Mouse (Mus musculus) Patski (cell line): Measurements from ENCODE around the gene Prdm10. TPM values are rescaled to one million over a fixed set of nuclear protein-coding genes. Genes with fewer than 3 reads are reported as not detected.
A peak's percentile ranks its signal among the peaks of the same experiment; 100 is the strongest.

ENCODE experiments used
- ATAC-seq: fragments of 100-300 bp; one replicate; pipeline ENCODE4 v1.8.0; 2021
- CTCF ChIA-PET: fragments of 350-600 bp; sonication (Branson Sonifier 250); formaldehyde crosslinking; loops from one replicate; lab custom pipeline; 2022; ENCODE audit warnings: inconsistent platforms; lab: Charles Lee
- POLR2A ChIA-PET: fragments of 350-600 bp; sonication (Branson Sonifier 250); formaldehyde crosslinking; loops from one replicate; lab custom pipeline; 2022; ENCODE audit warnings: antibody characterized with exemption, inconsistent platforms; lab: Charles Lee
- DNase-seq: peaks from one replicate; pipeline ENCODE4 v3.0.0-alpha.2; 2011; ENCODE audit warnings: low read depth, low spot score
- H3K27me3 ChIP-seq: fragments of 371-371 bp; one replicate; pipeline ENCODE4 v1.5.1; 2021
- CTCF ChIP-seq: fragments of 100-300 bp; IDR thresholded peaks from one replicate; pipeline ENCODE4 v1.5.1; 2021
- in situ Hi-C: fragments of 300-500 bp; cut with MboI; formaldehyde crosslinking; loops from 3 replicates; pipeline ENCODE4 v1.11.1; 2018; ENCODE audit warnings: low pct_unique_long_range_greater_than_20kb, mixed read lengths
- polyA plus RNA-seq: library from polyadenylated mRNA; unstranded; gene quantifications from one replicate; pipeline ENCODE4 v1.2.3, GENCODE M21; 2021

The Prdm10 gene
- polyA plus RNA-seq: 9.0 TPM

GRCm38 (mm10) chr9:31280366-31281010 lies at the start of gene Prdm10:
Prdm10 (plus strand) TSS chr9:31280538.
- POLR2A ChIA-PET: interaction anchor here (0.9 to 2.7 kb wide), 2 partner anchors 70 to 77 kb away, joined by 5 to 12 read pairs; partner anchors contain the start of gene Aplp2
- TF ChIP-seq CTCF: no peak
- ATAC-seq (peak; percentile 89), DNase-seq (peak; percentile 97)
- CTCF ChIA-PET: interaction anchor here (1.2 to 1.4 kb wide), 2 partner anchors 12 to 64 kb away, joined by 3 to 4 read pairs; no protein-coding TSS in a partner anchor
- no peaks in the 10 kb centered on the region for H3K27me3 ChIP-seq
- in situ Hi-C loops: loop anchor here (5.0 kb wide), 1 partner anchor 63 kb away; no protein-coding TSS in a partner anchor

- no peaks in the 10 kb centered on the region for H3K27me3 ChIP-seq
- no peak for DNase-seq
- in situ Hi-C loops: no loop called here
- ChIA-PET CTCF (no interaction called here), POLR2A (no interaction called here)
- no peak for TF ChIP-seq CTCF
- ATAC-seq: no peak
Measured at GRCm38 (mm10) chr9:31235030-31235429, 45.3 kb upstream of the Prdm10 start.

- ChIA-PET CTCF (no interaction called here), POLR2A (no interaction called here)
- DNase-seq: no peak
- TF ChIP-seq CTCF: no peak
- in situ Hi-C loops: no loop called here
- H3K27me3 ChIP-seq: no peaks in the 10 kb centered on the region
- no peak for ATAC-seq
Measured at GRCm38 (mm10) chr9:31235489-31235888, 44.8 kb upstream of the Prdm10 start.

GRCm38 (mm10) chr9:31236079-31236478 lies 44.3 kb upstream of the Prdm10 start:
- ChIA-PET CTCF (no interaction called here), POLR2A (no interaction called here)
- TF ChIP-seq CTCF: no peak

GRCm38 (mm10) chr9:31238526-31238925 lies 41.8 kb upstream of the Prdm10 start:
- ChIA-PET CTCF (no interaction called here), POLR2A (no interaction called here)
- in situ Hi-C loops: no loop called here
- TF ChIP-seq CTCF: no peak
- ATAC-seq (no peak), DNase-seq (no peak)
- H3K27me3 ChIP-seq: no peaks in the 10 kb centered on the region

More at GRCm38 (mm10) chr9:31236079-31236478, 44.3 kb upstream of the Prdm10 start:
- H3K27me3 ChIP-seq: no peaks in the 10 kb centered on the region
- in situ Hi-C loops: no loop called here
- no peak for DNase-seq
- no peak for ATAC-seq

GRCm38 (mm10) chr9:31239551-31239950 lies 40.8 kb upstream of the Prdm10 start:
- no peak for ATAC-seq
- CTCF ChIA-PET: no interaction called here

GRCm38 (mm10) chr9:31240522-31241207 lies 39.7 kb upstream of the Prdm10 start:
- in situ Hi-C loops: no loop called here
- H3K27me3 ChIP-seq: no peaks in the 10 kb centered on the region
- ChIA-PET CTCF (no interaction called here), POLR2A (interaction anchor here (0.5 kb wide), 1 partner anchor 22 kb away, joined by 3 read pairs; no protein-coding TSS in a partner anchor)
- no peak for DNase-seq
- no peak for TF ChIP-seq CTCF
- ATAC-seq: peak; percentile 17

More at GRCm38 (mm10) chr9:31239551-31239950, 40.8 kb upstream of the Prdm10 start:
- DNase-seq: no peak
- POLR2A ChIA-PET: no interaction called here
- in situ Hi-C loops: no loop called here
- H3K27me3 ChIP-seq: no peaks in the 10 kb centered on the region
- TF ChIP-seq CTCF: no peak

- ATAC-seq (no peak), DNase-seq (no peak)
- CTCF ChIA-PET: interaction anchor here (0.6 to 1.0 kb wide), 3 partner anchors 9 to 25 kb away, joined by 3 to 4 read pairs (median 3); no protein-coding TSS in a partner anchor
- no peak for TF ChIP-seq CTCF
- in situ Hi-C loops: no loop called here
- POLR2A ChIA-PET: interaction anchor here (0.6 kb wide), 1 partner anchor 87 kb away, joined by 3 read pairs; no protein-coding TSS in a partner anchor
- no peaks in the 10 kb centered on the region for H3K27me3 ChIP-seq
Measured at GRCm38 (mm10) chr9:31241208-31241699, 39.1 kb upstream of the Prdm10 start.

GRCm38 (mm10) chr9:31243306-31243938 lies 36.9 kb upstream of the Prdm10 start:
- in situ Hi-C loops: no loop called here
- DNase-seq: no peak
- H3K27me3 ChIP-seq: no peaks in the 10 kb centered on the region
- ATAC-seq: no peak
- ChIA-PET POLR2A (no interaction called here), CTCF (no interaction called here)
- no peak for TF ChIP-seq CTCF

GRCm38 (mm10) chr9:31243939-31244333 lies 36.4 kb upstream of the Prdm10 start:
- DNase-seq (no peak), ATAC-seq (no peak)
- CTCF ChIA-PET: no interaction called here
- in situ Hi-C loops: no loop called here
- no peak for TF ChIP-seq CTCF
- POLR2A ChIA-PET: no interaction called here
- H3K27me3 ChIP-seq: no peaks in the 10 kb centered on the region
